In genomic region chr5:66909962-66910361, GRCm38 (mm10) we compare ENCODE assay signal across 30 mouse cellular contexts.
DNase-seq lines count a peak whose midpoint lies in the region; ATAC-seq and TF ChIP-seq lines count a peak whose summit lies in the region.
"Had no signal": no experiment of that assay in that cellular context is flagged by ENCODE, and none has a peak within 500 bp of the region (broad histone marks: within the 10 kb centered on the region; RNA-seq: fewer than 3 reads in every experiment).

No protein-coding gene starts in this region.

- no peak for ATAC-seq in embryonic facial prominence, embryonic 11.5 days (replicated peaks; ENCODE audit: insufficient number of reproducible peaks, low FRiP score, low TSS enrichment, low read depth)
- ATAC-seq in lung, embryonic 14.5 days (ENCODE audit: insufficient read depth), result no peak
- no peak for ATAC-seq in embryonic facial prominence, embryonic 14.5 days (ENCODE audit: low read depth)
- no peak for ATAC-seq in midbrain, embryonic 11.5 days (ENCODE audit: low FRiP score)
- ATAC-seq: activated CD4-positive, CD25-positive, alpha-beta regulatory T cell, adult 4 months; CD4-positive, CD25-positive, alpha-beta regulatory T cell, adult 4 months; intestine, embryonic 16.5 days; midbrain, embryonic 15.5 days had no signal

- DNase-seq in embryonic facial prominence, embryonic 11.5 days (ENCODE audit: low spot score), result peak; percentile 66
- DNase-seq in embryonic facial prominence, embryonic 10.5 days (ENCODE audit: low spot score), result no peak
- DNase-seq in lung, embryonic 14.5 days, result peak; percentile 80
- no peak for DNase-seq in lung, adult 18-20 months
- peak; percentile 88 for DNase-seq in MN1 (ENCODE audit: low spot score)
- DNase-seq in embryonic facial prominence, embryonic 14.5 days (ENCODE audit: low spot score), result peak; percentile 64
- DNase-seq in midbrain, embryonic 11.5 days (ENCODE audit: low spot score, missing footprints), result no peak
- DNase-seq in urinary bladder, postnatal 10 days (ENCODE audit: low spot score), result no peak
- DNase-seq: adrenal gland, adult 8-10 months; cerebellum, adult 11 months; cerebellum, adult 9-10 months; cerebellum, postnatal 36 days; forebrain, postnatal 0 days; gastrocnemius, postnatal 10 days; kidney, adult 9 months; kidney, postnatal 14 days; retina, postnatal 1 day; right cerebral cortex, postnatal 25 days; thymus, postnatal 14 days had no signal

- H3K27me3 ChIP-seq in embryonic facial prominence, embryonic 11.5 days (ENCODE audit: control insufficient read depth, insufficient read depth, low read length), result no peaks in the 10 kb centered on the region
- H3K27me3 ChIP-seq in embryonic facial prominence, embryonic 10.5 days (replicated peaks; ENCODE audit: low read depth, poor library complexity, severe bottlenecking), result no peaks in the 10 kb centered on the region
- H3K27me3 ChIP-seq in lung, embryonic 14.5 days (ENCODE audit: insufficient read depth, low read length), result no peaks in the 10 kb centered on the region
- no peaks in the 10 kb centered on the region for H3K27me3 ChIP-seq in embryonic facial prominence, embryonic 14.5 days (replicated peaks; ENCODE audit: control insufficient read depth, insufficient read depth, low read length)
- no peaks in the 10 kb centered on the region for H3K27me3 ChIP-seq in midbrain, embryonic 11.5 days (ENCODE audit: control insufficient read depth, insufficient read depth, low read length)
- H3K27me3 ChIP-seq: embryonic facial prominence, embryonic 12.5 days; limb, embryonic 12.5 days; liver, embryonic 15.5 days; midbrain, embryonic 15.5 days; neural tube, embryonic 15.5 days; stomach, embryonic 15.5 days had no signal

- no peak for TF ChIP-seq CTCF in lung, embryonic 14.5 days (IDR thresholded peaks at IDR 0.05; ENCODE audit: low read depth)

- no peaks in the 10 kb centered on the region for H3K36me3 ChIP-seq in embryonic facial prominence, embryonic 11.5 days (replicated peaks; ENCODE audit: control insufficient read depth, insufficient read depth, low read depth, low read length)
- no peaks in the 10 kb centered on the region for H3K36me3 ChIP-seq in embryonic facial prominence, embryonic 10.5 days (replicated peaks)
- no peaks in the 10 kb centered on the region for H3K36me3 ChIP-seq in lung, embryonic 14.5 days (ENCODE audit: insufficient read depth)
- H3K36me3 ChIP-seq in embryonic facial prominence, embryonic 14.5 days (ENCODE audit: control insufficient read depth, insufficient read depth, low read length), result no peaks in the 10 kb centered on the region
- no peaks in the 10 kb centered on the region for H3K36me3 ChIP-seq in midbrain, embryonic 11.5 days (ENCODE audit: control insufficient read depth, insufficient read depth, low read length)
- H3K36me3 ChIP-seq: embryonic facial prominence, embryonic 12.5 days; forebrain, embryonic 10.5 days; limb, embryonic 12.5 days; liver, embryonic 15.5 days; midbrain, embryonic 15.5 days; neural tube, embryonic 15.5 days; stomach, embryonic 15.5 days had no signal

- 35% methylated on average over 2 of the region's 2 CpGs for WGBS in embryonic facial prominence, embryonic 11.5 days
- WGBS in embryonic facial prominence, embryonic 10.5 days, result 34% methylated on average over 2 of the region's 2 CpGs
- WGBS in lung, embryonic 14.5 days, result 22% methylated on average over 2 of the region's 2 CpGs
- 22% methylated on average over 2 of the region's 2 CpGs for WGBS in embryonic facial prominence, embryonic 14.5 days
- 69% methylated on average over 2 of the region's 2 CpGs for WGBS in midbrain, embryonic 11.5 days

- no peak overlapping the region for H3K4me3 ChIP-seq in embryonic facial prominence, embryonic 11.5 days (ENCODE audit: low read depth, low read length)
- no peak overlapping the region for H3K4me3 ChIP-seq in embryonic facial prominence, embryonic 10.5 days
- no peak overlapping the region for H3K4me3 ChIP-seq in lung, embryonic 14.5 days (ENCODE audit: low read depth, low read length)
- no peak overlapping the region for H3K4me3 ChIP-seq in embryonic facial prominence, embryonic 14.5 days (ENCODE audit: low read depth, low read length)
- H3K4me3 ChIP-seq in midbrain, embryonic 11.5 days (ENCODE audit: low read depth, low read length), result no peak overlapping the region
- H3K4me3 ChIP-seq: embryonic facial prominence, embryonic 12.5 days; forebrain, embryonic 10.5 days; left cerebral cortex, adult 2 months; limb, embryonic 12.5 days; liver, embryonic 15.5 days; midbrain, embryonic 15.5 days; neural tube, embryonic 15.5 days; stomach, embryonic 15.5 days had no signal

- no peak overlapping the region for H3K9ac ChIP-seq in embryonic facial prominence, embryonic 11.5 days (replicated peaks; ENCODE audit: low read length)
- H3K9ac ChIP-seq in lung, embryonic 14.5 days, result no peak overlapping the region
- no peak overlapping the region for H3K9ac ChIP-seq in embryonic facial prominence, embryonic 14.5 days (ENCODE audit: low read depth, low read length)
- no peak overlapping the region for H3K9ac ChIP-seq in midbrain, embryonic 11.5 days (ENCODE audit: low read length)
- H3K9ac ChIP-seq: embryonic facial prominence, embryonic 12.5 days; forebrain, postnatal 0 days; limb, embryonic 12.5 days; liver, embryonic 15.5 days; midbrain, embryonic 15.5 days; neural tube, embryonic 15.5 days; stomach, embryonic 15.5 days had no signal

- no peak overlapping the region for H3K4me2 ChIP-seq in embryonic facial prominence, embryonic 11.5 days (ENCODE audit: low read depth, low read length)
- no peak overlapping the region for H3K4me2 ChIP-seq in lung, embryonic 14.5 days
- no peak overlapping the region for H3K4me2 ChIP-seq in embryonic facial prominence, embryonic 14.5 days (ENCODE audit: low read depth, low read length)
- no peak overlapping the region for H3K4me2 ChIP-seq in midbrain, embryonic 11.5 days
- H3K4me2 ChIP-seq: embryonic facial prominence, embryonic 12.5 days; limb, embryonic 12.5 days; liver, embryonic 15.5 days; midbrain, embryonic 15.5 days; neural tube, embryonic 15.5 days; stomach, embryonic 15.5 days had no signal

- no peak overlapping the region for H3K27ac ChIP-seq in embryonic facial prominence, embryonic 11.5 days (replicated peaks; ENCODE audit: low read depth, low read length)
- H3K27ac ChIP-seq in embryonic facial prominence, embryonic 10.5 days (replicated peaks), result no peak overlapping the region
- no peak overlapping the region for H3K27ac ChIP-seq in lung, embryonic 14.5 days (ENCODE audit: low read depth)
- no peak overlapping the region for H3K27ac ChIP-seq in embryonic facial prominence, embryonic 14.5 days (replicated peaks; ENCODE audit: low read depth, low read length)
- no peak overlapping the region for H3K27ac ChIP-seq in midbrain, embryonic 11.5 days (ENCODE audit: low read depth, low read length)
- H3K27ac ChIP-seq: embryonic facial prominence, embryonic 12.5 days; forebrain, embryonic 10.5 days; left cerebral cortex, adult 2 months; limb, embryonic 12.5 days; liver, embryonic 15.5 days; midbrain, embryonic 15.5 days; neural tube, embryonic 15.5 days; stomach, embryonic 15.5 days had no signal

- H3K4me1 ChIP-seq in embryonic facial prominence, embryonic 11.5 days (ENCODE audit: control insufficient read depth, insufficient read depth, low read length), result no peaks in the 10 kb centered on the region
- peaks cover 11% of the 10 kb centered on the region; the same call in 1 of the 2 replicates for H3K4me1 ChIP-seq in embryonic facial prominence, embryonic 10.5 days
- peaks cover 8% of the 10 kb centered on the region for H3K4me1 ChIP-seq in lung, embryonic 14.5 days (ENCODE audit: insufficient read depth)
- peaks cover 9% of the 10 kb centered on the region for H3K4me1 ChIP-seq in embryonic facial prominence, embryonic 14.5 days (ENCODE audit: control insufficient read depth, insufficient read depth, low read length)
- H3K4me1 ChIP-seq in midbrain, embryonic 11.5 days (ENCODE audit: control insufficient read depth, insufficient read depth, low read length), result no peaks in the 10 kb centered on the region
- H3K4me1 ChIP-seq: embryonic facial prominence, embryonic 12.5 days; forebrain, embryonic 10.5 days; liver, embryonic 15.5 days; midbrain, embryonic 15.5 days; stomach, embryonic 15.5 days had no signal

- H3K9me3 ChIP-seq in embryonic facial prominence, embryonic 11.5 days (replicated peaks; ENCODE audit: control insufficient read depth, low read length), result no peaks in the 10 kb centered on the region
- H3K9me3 ChIP-seq in embryonic facial prominence, embryonic 10.5 days, result no peaks in the 10 kb centered on the region
- H3K9me3 ChIP-seq in lung, embryonic 14.5 days (ENCODE audit: low read depth, low read length), result no peaks in the 10 kb centered on the region
- H3K9me3 ChIP-seq in embryonic facial prominence, embryonic 14.5 days (ENCODE audit: control insufficient read depth, low read length), result no peaks in the 10 kb centered on the region
- H3K9me3 ChIP-seq in midbrain, embryonic 11.5 days (ENCODE audit: control insufficient read depth, low read length), result no peaks in the 10 kb centered on the region
- H3K9me3 ChIP-seq: embryonic facial prominence, embryonic 12.5 days; liver, embryonic 15.5 days; midbrain, embryonic 15.5 days; neural tube, embryonic 15.5 days; stomach, embryonic 15.5 days had no signal

Comparison
In these comparisons a context has a peak if more than half of its experiments do, and no peak if none do; other contexts are left out.
1. DNase-seq: peak in embryonic facial prominence, embryonic 11.5 days (single experiment), lung, embryonic 14.5 days (single experiment), MN1 (single experiment) and embryonic facial prominence, embryonic 14.5 days (single experiment); none in embryonic facial prominence, embryonic 10.5 days (single experiment), lung, adult 18-20 months (0 of 2), midbrain, embryonic 11.5 days (single experiment) and urinary bladder, postnatal 10 days (single experiment).